Mouse (Mus musculus): ENCODE data around the gene Eml1. TPM values are rescaled to one million over a fixed set of nuclear protein-coding genes. Genes with fewer than 3 reads are reported as not detected.
A peak's percentile ranks its signal among the peaks of the same experiment; 100 is the strongest.

The Eml1 gene
- polyA plus RNA-seq, 1 experiment from 2014 or later: 68.6 TPM

DNA sequence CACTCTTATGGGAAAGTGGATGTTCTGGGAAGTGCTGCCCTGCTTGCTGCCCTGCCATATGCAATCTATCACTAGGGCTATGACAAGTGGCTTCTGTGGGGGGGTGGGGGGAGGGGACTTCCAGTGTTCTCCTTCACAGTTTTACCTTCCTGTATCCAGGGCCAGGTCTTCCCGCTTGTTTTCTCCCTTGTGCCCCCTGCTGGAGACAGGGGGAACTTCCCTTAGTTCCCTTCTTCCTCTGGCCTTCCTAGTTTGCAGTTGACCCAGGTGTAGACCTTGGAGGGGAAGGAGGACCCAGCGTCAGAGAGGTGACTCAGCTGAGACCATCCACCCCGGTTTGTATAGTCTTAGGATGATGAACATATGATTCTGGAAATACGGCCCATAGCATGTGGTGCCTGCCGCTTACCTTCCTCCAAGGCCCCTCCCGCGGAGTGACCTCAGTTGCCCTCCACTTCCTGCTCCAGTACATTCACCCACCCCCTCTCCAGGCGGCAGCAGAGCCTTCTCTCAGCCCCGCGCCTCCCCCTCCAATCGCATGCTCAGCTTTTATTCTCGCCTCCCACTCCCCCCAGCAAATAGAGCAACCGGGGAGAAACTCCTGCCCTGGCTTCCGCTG, 32.1 kb upstream of the Eml1 start:
- Histone ChIP-seq H3K9me3 (ENCODE audit: control insufficient read depth, low read depth, low read length) (no peaks in the 10 kb centered on the region), H3K27ac (ENCODE audit: low read length) (no peak overlapping the region), H3K9ac (replicated peaks; ENCODE audit: low read depth, low read length) (no peak overlapping the region), H3K27me3 (ENCODE audit: control insufficient read depth, insufficient read depth, low read length) (no peaks in the 10 kb centered on the region), H3K4me2 (replicated peaks; ENCODE audit: low read depth, low read length) (no peak overlapping the region), H3K4me1 (ENCODE audit: control insufficient read depth, insufficient read depth, low read length) (0 out of 2 replicates have a peak, but pooled peaks cover 11% of the 10 kb centered on the region), H3K4me3 (ENCODE audit: low read depth, low read length) (no peak overlapping the region), H3K36me3 (ENCODE audit: control insufficient read depth, insufficient read depth, low read length) (no peaks in the 10 kb centered on the region)
- no peak for ATAC-seq (ENCODE audit: insufficient number of reproducible peaks, insufficient read depth, low FRiP score, low read depth)
- 20% methylated on average over 14 of the region's 14 CpGs for WGBS

DNA sequence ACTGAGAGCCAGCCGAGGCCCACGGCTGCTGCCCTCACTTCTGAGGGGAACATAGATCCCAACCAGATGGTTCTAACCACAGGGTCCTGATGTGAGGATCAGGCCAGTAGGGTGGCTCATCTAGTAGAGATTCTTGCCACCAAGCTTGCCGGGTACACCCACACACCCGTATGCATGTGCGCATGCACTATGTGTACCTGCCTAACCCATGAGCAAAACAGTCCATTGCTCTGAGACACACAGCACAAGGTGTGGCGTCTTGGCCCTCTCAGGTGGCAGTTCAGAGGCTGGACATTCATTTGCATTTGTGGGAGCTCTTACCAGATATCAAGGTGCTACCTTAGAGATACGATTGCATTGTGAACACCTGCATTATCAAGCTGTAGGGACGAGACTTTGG, 22.6 kb upstream of the Eml1 start:
- Histone ChIP-seq H3K4me3 (ENCODE audit: low read depth, low read length) (no peak overlapping the region), H3K4me1 (ENCODE audit: control insufficient read depth, insufficient read depth, low read length) (peaks cover 8% of the 10 kb centered on the region; the same call in 1 of the 2 replicates), H3K9ac (replicated peaks; ENCODE audit: low read depth, low read length) (no peak overlapping the region), H3K36me3 (ENCODE audit: control insufficient read depth, insufficient read depth, low read length) (no peaks in the 10 kb centered on the region), H3K27ac (ENCODE audit: low read length) (no peak overlapping the region), H3K27me3 (ENCODE audit: control insufficient read depth, insufficient read depth, low read length) (peaks cover 19% of the 10 kb centered on the region; the same call in 1 of the 2 replicates), H3K4me2 (replicated peaks; ENCODE audit: low read depth, low read length) (no peak overlapping the region), H3K9me3 (ENCODE audit: control insufficient read depth, low read depth, low read length) (no peaks in the 10 kb centered on the region)
- no peak for ATAC-seq (ENCODE audit: insufficient number of reproducible peaks, insufficient read depth, low FRiP score, low read depth)
- WGBS: 84% methylated on average over 8 of the region's 8 CpGs

DNA sequence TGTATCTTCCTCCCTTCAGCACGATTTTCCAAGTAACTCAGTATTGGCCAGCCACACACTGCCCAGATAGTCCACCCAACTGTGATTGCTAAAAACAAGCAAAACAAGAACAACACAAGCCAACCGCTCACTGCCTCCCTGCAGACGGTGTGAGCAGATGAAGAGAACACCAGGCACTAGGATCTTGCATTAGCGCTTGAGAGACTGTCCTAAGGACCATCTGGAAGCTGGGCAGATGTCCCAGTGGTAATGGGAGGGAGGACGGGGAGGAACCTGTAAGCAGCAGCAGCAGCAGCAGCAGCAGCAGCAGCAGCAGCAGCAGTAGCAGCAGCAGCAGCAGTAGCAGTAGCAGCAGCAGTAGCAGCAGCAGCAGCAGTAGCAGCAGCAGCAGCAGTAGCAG, 21.7 kb upstream of the Eml1 start:
- Histone ChIP-seq H3K4me3 (ENCODE audit: low read depth, low read length) (no peak overlapping the region), H3K9me3 (ENCODE audit: control insufficient read depth, low read depth, low read length) (no peaks in the 10 kb centered on the region), H3K4me2 (replicated peaks; ENCODE audit: low read depth, low read length) (no peak overlapping the region), H3K27ac (ENCODE audit: low read length) (no peak overlapping the region), H3K27me3 (ENCODE audit: control insufficient read depth, insufficient read depth, low read length) (peaks cover 25% of the 10 kb centered on the region; the same call in 1 of the 2 replicates), H3K4me1 (ENCODE audit: control insufficient read depth, insufficient read depth, low read length) (peaks cover 8% of the 10 kb centered on the region; the same call in 1 of the 2 replicates), H3K36me3 (ENCODE audit: control insufficient read depth, insufficient read depth, low read length) (no peaks in the 10 kb centered on the region), H3K9ac (replicated peaks; ENCODE audit: low read depth, low read length) (no peak overlapping the region)
- no peak for ATAC-seq (ENCODE audit: insufficient number of reproducible peaks, insufficient read depth, low FRiP score, low read depth)
- WGBS: 65% methylated on average over 5 of the region's 5 CpGs

GRCm38 (mm10) chr12:108350931-108351330, 19.8 kb upstream of the Eml1 start:
- 83% methylated on average over 10 of the region's 10 CpGs for WGBS
- peaks cover 25% of the 10 kb centered on the region; the same call in 1 of the 2 replicates for H3K27me3 ChIP-seq (ENCODE audit: control insufficient read depth, insufficient read depth, low read length)
- no peak overlapping the region for H3K4me2 ChIP-seq (replicated peaks; ENCODE audit: low read depth, low read length)
- H3K4me1 ChIP-seq (ENCODE audit: control insufficient read depth, insufficient read depth, low read length): peaks cover 8% of the 10 kb centered on the region; the same call in 1 of the 2 replicates
- no peak for ATAC-seq (ENCODE audit: insufficient number of reproducible peaks, insufficient read depth, low FRiP score, low read depth)
- no peaks in the 10 kb centered on the region for H3K36me3 ChIP-seq (ENCODE audit: control insufficient read depth, insufficient read depth, low read length)
- H3K9me3 ChIP-seq (ENCODE audit: control insufficient read depth, low read depth, low read length): no peaks in the 10 kb centered on the region
- no peak overlapping the region for H3K27ac ChIP-seq (ENCODE audit: low read length)
- no peak overlapping the region for H3K9ac ChIP-seq (replicated peaks; ENCODE audit: low read depth, low read length)
- no peak overlapping the region for H3K4me3 ChIP-seq (ENCODE audit: low read depth, low read length)

- Histone ChIP-seq H3K27ac (ENCODE audit: low read length) (no peak overlapping the region), H3K36me3 (ENCODE audit: control insufficient read depth, insufficient read depth, low read length) (no peaks in the 10 kb centered on the region), H3K9ac (replicated peaks; ENCODE audit: low read depth, low read length) (no peak overlapping the region; the same call in 1 of the 2 replicates), H3K27me3 (ENCODE audit: control insufficient read depth, insufficient read depth, low read length) (peaks cover 25% of the 10 kb centered on the region; the same call in 1 of the 2 replicates), H3K4me1 (ENCODE audit: control insufficient read depth, insufficient read depth, low read length) (peaks cover 8% of the 10 kb centered on the region; the same call in 1 of the 2 replicates), H3K4me2 (replicated peaks; ENCODE audit: low read depth, low read length) (peak overlapping the region; percentile 47), H3K4me3 (ENCODE audit: low read depth, low read length) (peak overlapping the region; percentile 11; the same call in 1 of the 2 replicates), H3K9me3 (ENCODE audit: control insufficient read depth, low read depth, low read length) (no peaks in the 10 kb centered on the region)
- WGBS: 9% methylated on average over 35 of the region's 35 CpGs
- ATAC-seq (ENCODE audit: insufficient number of reproducible peaks, insufficient read depth, low FRiP score, low read depth): no peak
Observed at GRCm38 (mm10) chr12:108352371-108353136, 18.2 kb upstream of the Eml1 start.

- Histone ChIP-seq H3K27me3 (ENCODE audit: control insufficient read depth, insufficient read depth, low read length) (peaks cover 25% of the 10 kb centered on the region; the same call in 1 of the 2 replicates), H3K9me3 (ENCODE audit: control insufficient read depth, low read depth, low read length) (no peaks in the 10 kb centered on the region), H3K4me3 (ENCODE audit: low read depth, low read length) (no peak overlapping the region), H3K9ac (replicated peaks; ENCODE audit: low read depth, low read length) (no peak overlapping the region), H3K36me3 (ENCODE audit: control insufficient read depth, insufficient read depth, low read length) (no peaks in the 10 kb centered on the region), H3K4me2 (replicated peaks; ENCODE audit: low read depth, low read length) (no peak overlapping the region), H3K27ac (ENCODE audit: low read length) (no peak overlapping the region), H3K4me1 (ENCODE audit: control insufficient read depth, insufficient read depth, low read length) (peaks cover 8% of the 10 kb centered on the region; the same call in 1 of the 2 replicates)
- WGBS: 69% methylated on average over 2 of the region's 2 CpGs
- ATAC-seq (ENCODE audit: insufficient number of reproducible peaks, insufficient read depth, low FRiP score, low read depth): no peak
Observed at GRCm38 (mm10) chr12:108354284-108354683, 16.5 kb upstream of the Eml1 start.

DNA sequence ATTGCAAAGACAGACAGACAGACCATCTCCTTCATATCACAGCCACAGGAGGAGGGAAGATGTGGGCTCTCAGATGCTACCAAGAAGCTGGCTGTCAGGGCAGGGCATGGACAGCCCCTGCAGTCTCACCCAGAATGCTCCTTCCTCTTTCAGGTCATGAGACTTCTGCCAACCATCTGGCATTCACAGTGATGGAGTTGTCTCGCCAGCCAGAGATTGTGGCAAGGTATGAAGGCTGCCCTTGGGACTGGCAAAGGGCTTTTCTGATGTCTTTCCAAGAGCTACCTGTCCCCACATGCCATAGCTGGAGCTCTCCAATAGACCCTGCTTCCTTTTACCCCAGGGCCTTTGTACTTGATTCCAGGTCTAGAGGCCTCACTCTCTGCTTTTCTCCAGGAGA, 15.5 kb upstream of the Eml1 start:
- H3K4me1 ChIP-seq (ENCODE audit: control insufficient read depth, insufficient read depth, low read length): peaks cover 8% of the 10 kb centered on the region; the same call in 1 of the 2 replicates
- WGBS: 81% methylated on average over 1 of the region's 1 CpGs
- no peak overlapping the region for H3K27ac ChIP-seq (ENCODE audit: low read length)
- H3K9me3 ChIP-seq (ENCODE audit: control insufficient read depth, low read depth, low read length): no peaks in the 10 kb centered on the region
- ATAC-seq (ENCODE audit: insufficient number of reproducible peaks, insufficient read depth, low FRiP score, low read depth): no peak
- H3K9ac ChIP-seq (replicated peaks; ENCODE audit: low read depth, low read length): no peak overlapping the region
- peaks cover 25% of the 10 kb centered on the region; the same call in 1 of the 2 replicates for H3K27me3 ChIP-seq (ENCODE audit: control insufficient read depth, insufficient read depth, low read length)
- no peak overlapping the region for H3K4me2 ChIP-seq (replicated peaks; ENCODE audit: low read depth, low read length)
- no peak overlapping the region for H3K4me3 ChIP-seq (ENCODE audit: low read depth, low read length)
- H3K36me3 ChIP-seq (ENCODE audit: control insufficient read depth, insufficient read depth, low read length): no peaks in the 10 kb centered on the region

DNA sequence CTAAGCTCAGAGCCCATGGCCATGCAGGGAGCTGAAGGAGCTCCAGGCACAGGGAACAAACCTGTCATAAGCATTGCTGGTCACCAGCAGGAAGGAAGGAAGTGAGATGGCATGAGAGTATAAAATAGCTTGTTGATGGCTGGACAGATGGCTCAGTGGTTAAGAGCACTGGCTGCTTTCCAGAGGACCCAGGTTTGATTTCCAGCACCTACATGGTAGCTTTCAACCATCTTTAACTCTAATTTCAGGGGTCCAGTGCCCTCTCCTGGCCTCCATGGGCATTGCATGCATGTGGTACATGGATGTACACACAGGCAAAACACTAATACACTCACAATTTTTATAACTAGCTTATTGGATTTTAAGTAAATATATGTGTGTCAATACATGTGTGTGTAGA, 14.8 kb upstream of the Eml1 start:
- Histone ChIP-seq H3K27ac (ENCODE audit: low read length) (no peak overlapping the region), H3K4me3 (ENCODE audit: low read depth, low read length) (no peak overlapping the region), H3K4me1 (ENCODE audit: control insufficient read depth, insufficient read depth, low read length) (peaks cover 8% of the 10 kb centered on the region; the same call in 1 of the 2 replicates), H3K9ac (replicated peaks; ENCODE audit: low read depth, low read length) (no peak overlapping the region), H3K36me3 (ENCODE audit: control insufficient read depth, insufficient read depth, low read length) (no peaks in the 10 kb centered on the region), H3K4me2 (replicated peaks; ENCODE audit: low read depth, low read length) (no peak overlapping the region), H3K9me3 (ENCODE audit: control insufficient read depth, low read depth, low read length) (no peaks in the 10 kb centered on the region), H3K27me3 (ENCODE audit: control insufficient read depth, insufficient read depth, low read length) (peaks cover 22% of the 10 kb centered on the region; the same call in 1 of the 2 replicates)
- no peak for ATAC-seq (ENCODE audit: insufficient number of reproducible peaks, insufficient read depth, low FRiP score, low read depth)

All from stomach, embryonic 14.5 days (tissue).